Mouse (Mus musculus) E14TG2a.4 (cell line): ENCODE measurements around the gene Fbp1.

ENCODE experiments used
- CTCF ChIP-seq: conservative IDR thresholded peaks from 2 replicates; pipeline ENCODE4 v1.5.1; 2014; ENCODE audit warnings: low read length
- NANOG ChIP-seq: IDR thresholded peaks from 2 replicates; pipeline ENCODE4 v1.6.1; 2014; ENCODE audit warnings: borderline replicate concordance, low read length, mixed read lengths
- POU5F1 ChIP-seq: IDR thresholded peaks from 2 replicates; pipeline ENCODE4 v1.6.1; 2014; ENCODE audit warnings: low read length, borderline replicate concordance

DNA sequence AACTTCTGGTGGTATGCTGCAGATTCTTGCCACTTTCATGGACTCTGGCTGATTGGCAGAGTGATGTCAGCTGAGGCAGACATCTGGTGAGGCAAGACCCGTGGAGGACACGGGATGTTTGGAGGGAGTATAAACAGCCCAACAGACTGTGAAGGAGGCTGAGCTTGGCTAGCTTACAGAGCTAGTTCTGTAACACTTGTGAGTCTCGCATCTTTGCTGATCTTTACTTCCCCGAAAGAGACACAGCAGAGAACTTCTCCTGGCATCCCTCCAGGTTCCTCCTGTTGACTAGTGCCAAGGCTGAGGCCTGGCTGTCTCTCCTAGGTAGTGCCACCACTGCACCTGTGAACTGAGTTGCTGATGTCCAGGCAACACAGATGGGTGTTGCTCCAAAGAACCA lies 28.6 kb upstream of the Fbp1 start:
- TF ChIP-seq CTCF (no peak), POU5F1 (no peak), NANOG (no peak)
